Mouse (Mus musculus) embryonic facial prominence, embryonic 14.5 days (tissue): Measurements from ENCODE around the gene H2-Ke6. TPM values are rescaled to one million over a fixed set of nuclear protein-coding genes. Genes with fewer than 3 reads are reported as not detected.
"Not testable (repeated sequence)": the region's sequence is repeated elsewhere in the genome, so short reads cannot be mapped to it uniquely, and the experiment has no call there.

Experiments
- ATAC-seq: fragments of 200-750 bp; cut with Nextera tagmentation; 2 replicates; pipeline ENCODE4 v1.8.0; 2017; ENCODE audit warnings: low read depth, moderate number of reproducible peaks, moderate TSS enrichment
- DNase-seq: peaks from one replicate; pipeline ENCODE4 v3.0.0-alpha.2; 2015; ENCODE audit warnings: low spot score
- H3K27ac ChIP-seq: fragments of 300-500 bp; sonication (generic); replicated peaks from 2 replicates; pipeline ENCODE4 v1.5.1; 2014; ENCODE audit warnings: low read depth, mild to moderate bottlenecking, low read length, moderate library complexity
- H3K27me3 ChIP-seq: fragments of 300-500 bp; sonication (generic); replicated peaks from 2 replicates; pipeline ENCODE4 v1.6.1; 2014; ENCODE audit warnings: low read length; ENCODE audit not compliant: control insufficient read depth, insufficient read depth
- H3K36me3 ChIP-seq: fragments of 300-500 bp; sonication (generic); 2 replicates; pipeline ENCODE4 v1.6.1; 2014; ENCODE audit warnings: low read length, mixed read lengths; ENCODE audit not compliant: control insufficient read depth, insufficient read depth
- H3K4me1 ChIP-seq: fragments of 300-500 bp; sonication (generic); 2 replicates; pipeline ENCODE4 v1.6.1; 2014; ENCODE audit warnings: antibody characterized with exemption, low read length; ENCODE audit not compliant: control insufficient read depth, insufficient read depth
- H3K4me2 ChIP-seq: fragments of 300-500 bp; sonication (generic); 2 replicates; pipeline ENCODE4 v1.6.1; 2014; ENCODE audit warnings: low read depth, mild to moderate bottlenecking, low read length, moderate library complexity, mixed read lengths
- H3K4me3 ChIP-seq: fragments of 300-500 bp; sonication (generic); 2 replicates; pipeline ENCODE4 v1.5.1; 2014; ENCODE audit warnings: low read depth, mild to moderate bottlenecking, low read length
- H3K9ac ChIP-seq: fragments of 300-500 bp; sonication (generic); 2 replicates; pipeline ENCODE4 v1.6.1; 2014; ENCODE audit warnings: low read depth, mild to moderate bottlenecking, low read length, moderate library complexity, mixed read lengths
- H3K9me3 ChIP-seq: fragments of 300-500 bp; sonication (generic); 2 replicates; pipeline ENCODE4 v1.6.1; 2016; ENCODE audit warnings: low read length; ENCODE audit not compliant: control insufficient read depth
- WGBS: fragments of 180-500 bp; shearing (Covaris S2); extraction: QIAGEN DNeasy Blood & Tissue Kit; methylation state at CpG from one replicate; pipeline ENCODE4 v1.1.7; 2014; 5-methylcytosine and 5-hydroxymethylcytosine counted together
- polyA plus RNA-seq: library from polyadenylated mRNA; unstranded; fragments of >200 nt; fragmentation: Nextera tagmentation; extraction: Ambion mirVana; gene quantifications from 2 replicates; pipeline ENCODE4 v1.2.1, GENCODE M21; 2014

The H2-Ke6 gene
- polyA plus RNA-seq, 1 experiment from 2014 or later: 46.1 TPM

- H3K4me2 ChIP-seq, H3K4me1 ChIP-seq, H3K27ac ChIP-seq, DNase-seq, H3K9me3 ChIP-seq, H3K4me3 ChIP-seq, H3K9ac ChIP-seq, ATAC-seq, H3K36me3 ChIP-seq: not testable (repeated sequence)
- peaks cover 45% of the 10 kb centered on the region for H3K27me3 ChIP-seq
- WGBS: 39% methylated on average over 5 of the region's 5 CpGs
Observed at GRCm38 (mm10) chr17:33998697-33999096, 29.2 kb downstream of the H2-Ke6 start.

DNA sequence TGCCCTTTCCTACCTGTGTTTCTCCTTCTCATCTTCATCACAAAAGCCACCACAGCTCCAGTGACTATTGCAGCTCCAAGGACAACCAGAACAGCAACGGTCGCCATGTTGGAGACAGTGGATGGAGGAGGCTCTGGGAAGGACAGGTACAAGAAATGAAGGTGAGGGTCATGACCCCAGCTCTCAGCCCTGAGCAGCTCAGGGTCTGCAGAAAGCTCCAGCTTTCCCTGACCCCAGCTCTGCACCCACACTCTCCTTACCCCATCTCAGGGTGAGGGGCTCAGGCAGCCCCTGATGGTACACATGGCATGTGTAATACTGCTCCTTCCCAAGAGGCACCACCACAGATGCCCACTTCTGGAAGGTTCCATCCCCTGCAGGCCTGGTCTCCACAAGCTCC, 30.8 kb downstream of the H2-Ke6 start:
- H3K9me3 ChIP-seq, H3K27ac ChIP-seq, DNase-seq, H3K9ac ChIP-seq, H3K4me1 ChIP-seq, H3K36me3 ChIP-seq, H3K4me3 ChIP-seq, H3K4me2 ChIP-seq, ATAC-seq: not testable (repeated sequence)
- H3K27me3 ChIP-seq: peaks cover 40% of the 10 kb centered on the region
- 89% methylated on average over 2 of the region's 2 CpGs for WGBS

- no peak overlapping the region for H3K9ac ChIP-seq
- H3K4me1 ChIP-seq: peaks cover 4% of the 10 kb centered on the region; the same call in 1 of the 2 replicates
- no peak overlapping the region for H3K27ac ChIP-seq
- ATAC-seq (no peak), DNase-seq (no peak)
- no peak overlapping the region for H3K4me3 ChIP-seq
- no peaks in the 10 kb centered on the region for H3K36me3 ChIP-seq
- WGBS: 45% methylated on average over 3 of the region's 3 CpGs
- peaks cover 27% of the 10 kb centered on the region for H3K27me3 ChIP-seq
- no peaks in the 10 kb centered on the region; the same call in 1 of the 2 replicates for H3K9me3 ChIP-seq
- no peak overlapping the region for H3K4me2 ChIP-seq
Observed at GRCm38 (mm10) chr17:33995651-33996050, 32.2 kb downstream of the H2-Ke6 start.

DNA sequence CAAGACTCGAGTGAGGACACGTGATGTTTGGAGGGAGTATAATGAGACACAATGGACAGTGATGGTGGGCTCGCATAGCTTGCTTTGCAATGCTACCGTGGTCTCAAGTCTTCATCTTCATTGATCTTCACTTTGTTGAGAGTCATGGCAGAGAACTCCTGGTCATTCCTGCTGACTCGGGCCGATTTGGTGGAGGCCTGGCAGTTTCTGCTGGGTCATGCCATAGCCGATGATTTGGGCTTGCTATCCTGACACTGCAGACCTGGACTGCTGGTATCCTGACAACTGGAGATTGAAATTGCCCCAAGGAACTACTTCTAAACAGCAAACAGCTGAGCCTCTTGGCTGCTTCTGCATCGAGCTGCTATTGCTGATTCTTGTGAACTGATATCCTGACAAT, 32.9 kb downstream of the H2-Ke6 start:
- no peak overlapping the region for H3K27ac ChIP-seq
- peaks cover 3% of the 10 kb centered on the region; the same call in 1 of the 2 replicates for H3K4me1 ChIP-seq
- ATAC-seq: no peak
- WGBS: 84% methylated on average over 8 of the region's 8 CpGs
- H3K4me3 ChIP-seq: no peak overlapping the region
- DNase-seq: no peak
- H3K9me3 ChIP-seq: no peaks in the 10 kb centered on the region; the same call in 1 of the 2 replicates
- no peak overlapping the region for H3K9ac ChIP-seq
- no peak overlapping the region for H3K4me2 ChIP-seq
- H3K36me3 ChIP-seq: no peaks in the 10 kb centered on the region
- peaks cover 20% of the 10 kb centered on the region for H3K27me3 ChIP-seq

GRCm38 (mm10) chr17:33991788-33992664, 35.8 kb downstream of the H2-Ke6 start:
- ATAC-seq (no peak), DNase-seq (peak; percentile 83)
- H3K4me1 ChIP-seq: no peaks in the 10 kb centered on the region
- H3K4me3 ChIP-seq: no peak overlapping the region
- no peak overlapping the region for H3K9ac ChIP-seq
- no peaks in the 10 kb centered on the region; the same call in 1 of the 2 replicates for H3K9me3 ChIP-seq
- no peak overlapping the region for H3K4me2 ChIP-seq
- no peaks in the 10 kb centered on the region for H3K27me3 ChIP-seq
- WGBS: 32% methylated on average over 10 of the region's 10 CpGs
- no peak overlapping the region for H3K27ac ChIP-seq
- H3K36me3 ChIP-seq: no peaks in the 10 kb centered on the region

DNA sequence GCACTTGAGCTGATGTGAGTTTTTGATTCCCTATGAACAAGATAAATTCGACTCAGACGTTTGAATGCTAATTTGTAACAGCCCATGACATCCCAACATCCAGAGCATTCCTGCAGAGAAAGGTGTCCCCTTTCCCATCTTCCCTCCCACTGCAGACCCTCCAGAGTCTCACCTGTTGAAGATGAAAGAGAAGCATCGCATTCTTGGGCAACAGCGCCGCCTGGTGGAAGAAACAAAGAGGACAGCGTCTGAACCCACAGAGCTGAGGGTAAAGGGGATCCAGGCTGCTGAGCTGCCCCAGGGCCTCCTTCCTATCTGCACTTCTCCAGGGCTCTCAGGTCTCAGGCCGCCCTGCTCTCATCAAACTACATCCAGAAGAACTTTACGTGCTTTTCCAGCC, 45.7 kb downstream of the H2-Ke6 start:
- DNase-seq, ATAC-seq, H3K4me1 ChIP-seq, H3K36me3 ChIP-seq, H3K9ac ChIP-seq, H3K9me3 ChIP-seq, H3K27ac ChIP-seq: not testable (repeated sequence)
- 12% methylated on average over 8 of the region's 8 CpGs for WGBS
- H3K27me3 ChIP-seq: peaks cover 34% of the 10 kb centered on the region
- peak overlapping the region; percentile 49; the same call in 1 of the 2 replicates for H3K4me3 ChIP-seq
- H3K4me2 ChIP-seq: peak overlapping the region; percentile 62

DNA sequence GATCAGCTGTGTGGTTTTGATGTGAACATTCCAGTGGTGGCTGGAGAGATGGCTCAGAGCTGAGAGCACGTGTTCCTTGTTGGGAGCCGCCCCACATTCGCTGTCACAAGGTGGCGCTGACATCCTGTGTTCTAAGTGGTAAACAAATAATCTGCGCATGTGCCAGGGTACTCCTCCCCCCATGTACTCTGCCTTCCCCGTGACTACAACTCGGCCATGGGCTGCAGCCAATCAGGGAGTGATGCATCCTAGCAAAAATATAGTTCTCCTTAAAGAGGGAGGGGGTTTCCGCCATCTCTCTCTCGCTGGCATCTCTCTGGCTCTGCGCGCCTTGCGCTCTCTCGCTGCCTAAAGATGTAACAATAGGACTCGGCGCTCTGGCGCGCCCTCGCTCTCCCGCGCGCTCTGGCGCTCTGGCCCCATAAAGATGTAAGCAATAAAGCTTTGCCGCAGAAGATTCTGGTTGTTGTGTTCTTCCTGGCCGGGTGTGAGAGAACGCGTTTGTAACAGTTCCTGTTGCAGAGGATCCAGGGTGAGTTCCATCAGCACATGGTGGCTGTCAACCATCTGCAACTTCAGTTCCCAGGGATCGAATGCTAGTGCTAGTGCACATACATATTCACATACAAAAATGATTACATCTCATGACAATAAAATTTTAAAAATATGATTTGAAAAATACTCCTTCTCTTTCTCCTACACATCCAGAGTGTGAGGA, 46.5 kb downstream of the H2-Ke6 start:
- not testable (repeated sequence) for H3K9me3 ChIP-seq, H3K36me3 ChIP-seq, H3K4me1 ChIP-seq
- peak overlapping the region; percentile 62 for H3K4me2 ChIP-seq
- 2% methylated on average over 27 of the region's 27 CpGs for WGBS
- peak; percentile 99 for DNase-seq
- H3K27me3 ChIP-seq: peaks cover 42% of the 10 kb centered on the region
- peak overlapping the region; percentile 60 for H3K9ac ChIP-seq
- peak overlapping the region; percentile 49 for H3K4me3 ChIP-seq
- peak; percentile 93 for ATAC-seq
- H3K27ac ChIP-seq: peak overlapping the region; percentile 90

GRCm38 (mm10) chr17:33980181-33981035, 47.5 kb downstream of the H2-Ke6 start:
- no peak for ATAC-seq
- Histone ChIP-seq H3K36me3 (no peaks in the 10 kb centered on the region), H3K9me3 (no peaks in the 10 kb centered on the region), H3K9ac (no peak overlapping the region), H3K4me3 (peak overlapping the region; percentile 49; the same call in 1 of the 2 replicates), H3K4me1 (peaks cover 6% of the 10 kb centered on the region), H3K4me2 (peak overlapping the region; percentile 62; the same call in 1 of the 2 replicates), H3K27ac (0 out of 2 replicates have a peak overlapping the region, but pooled peaks have one; percentile 21), H3K27me3 (peaks cover 48% of the 10 kb centered on the region)
- 75% methylated on average over 19 of the region's 19 CpGs for WGBS
- DNase-seq: no peak
